Mouse (Mus musculus) c-Kit-positive CD71-positive TER-119-positive erythroid progenitor cells, embryonic 14.5 days (primary cell): ENCODE measurements around the gene Ncapd2.
A peak's percentile ranks its signal among the peaks of the same experiment; 100 is the strongest.

Experiments
- DNase-seq: peaks from one replicate; pipeline ENCODE4 v3.0.0-alpha.2; 2013; ENCODE audit warnings: low spot score

The Ncapd2 gene

GRCm38 (mm10) chr6:125191332-125192015 is at the start of gene Ncapd2, which contains the start of gene Mrpl51:
Gene Ncapd2 (minus strand): TSS chr6:125191701.
Gene Mrpl51 (plus strand): TSS chr6:125191801.
- DNase-seq: peak; percentile 97

- DNase-seq: no peak
Observed at GRCm38 (mm10) chr6:125240617-125241016, 49.1 kb upstream of the Ncapd2 start.

- no peak for DNase-seq
Observed at GRCm38 (mm10) chr6:125239547-125239946, 48.0 kb upstream of the Ncapd2 start.

GRCm38 (mm10) chr6:125238396-125238795 is 46.9 kb upstream of the Ncapd2 start:
- DNase-seq: no peak

GRCm38 (mm10) chr6:125237421-125237820 is 45.9 kb upstream of the Ncapd2 start:
- no peak for DNase-seq

- no peak for DNase-seq
Observed at GRCm38 (mm10) chr6:125236782-125237181, 45.3 kb upstream of the Ncapd2 start, which contains the start of gene Cd27. Gene Cd27 (minus strand): TSS chr6:125237010.

GRCm38 (mm10) chr6:125236341-125236740 is 44.8 kb upstream of the Ncapd2 start:
- no peak for DNase-seq

- DNase-seq: no peak
Observed at GRCm38 (mm10) chr6:125234520-125234828, 43.0 kb upstream of the Ncapd2 start.

- DNase-seq: no peak
Observed at GRCm38 (mm10) chr6:125233816-125234519, 42.5 kb upstream of the Ncapd2 start.

- no peak for DNase-seq
Observed at GRCm38 (mm10) chr6:125232516-125232915, 41.0 kb upstream of the Ncapd2 start.

- DNase-seq: no peak
Observed at GRCm38 (mm10) chr6:125232045-125232437, 40.5 kb upstream of the Ncapd2 start.

GRCm38 (mm10) chr6:125231117-125232044 is 39.9 kb upstream of the Ncapd2 start, which contains the start of gene Tapbpl:
Gene Tapbpl (minus strand): TSS chr6:125231860.
- DNase-seq: peak; percentile 52

GRCm38 (mm10) chr6:125230571-125230970 is 39.1 kb upstream of the Ncapd2 start:
- DNase-seq: no peak

GRCm38 (mm10) chr6:125225518-125226115 is 34.1 kb upstream of the Ncapd2 start:
- peak; percentile 21 for DNase-seq

GRCm38 (mm10) chr6:125222577-125222976 is 31.1 kb upstream of the Ncapd2 start:
- DNase-seq: no peak

- DNase-seq: no peak
Observed at GRCm38 (mm10) chr6:125222146-125222545, 30.6 kb upstream of the Ncapd2 start.

GRCm38 (mm10) chr6:125221115-125221745 is 29.7 kb upstream of the Ncapd2 start:
- no peak for DNase-seq

- peak; percentile 71 for DNase-seq
Observed at GRCm38 (mm10) chr6:125218963-125219362, 27.5 kb upstream of the Ncapd2 start.

GRCm38 (mm10) chr6:125217899-125218298 is 26.4 kb upstream of the Ncapd2 start:
- no peak for DNase-seq

- DNase-seq: no peak
Observed at GRCm38 (mm10) chr6:125216898-125217297, 25.4 kb upstream of the Ncapd2 start.

GRCm38 (mm10) chr6:125215148-125215954 is 23.9 kb upstream of the Ncapd2 start, which contains the start of gene Vamp1:
Gene Vamp1 (plus strand): TSS chr6:125215551.
- DNase-seq: peak; percentile 97
